Mouse (Mus musculus): Measurements from ENCODE around the gene Coq10a. TPM values are rescaled to one million over a fixed set of nuclear protein-coding genes. Genes with fewer than 3 reads are reported as not detected.

Coq10a gene
- total RNA-seq (2021): 100 to 1,000 TPM; 443 to 454 TPM
- long read RNA-seq, experiment 1, transcript Coq10a-205 (5 exons, 1,307 nt): minor isoform, 36 of 682 reads
- long read RNA-seq, experiment 1, transcript Coq10a-201 (5 exons, 1,421 nt): minor isoform, 16 of 682 reads
- long read RNA-seq, experiment 1, transcript Coq10a-207 (5 exons, 1,434 nt): major isoform, 578 of 682 reads
- long read RNA-seq, experiment 1, partial matches to known transcripts: 25 of 682 reads
- long read RNA-seq, experiment 1, other reads (novel, unspliced or antisense): 27 of 682 reads
- long read RNA-seq, experiment 2, transcript Coq10a-207 (5 exons, 1,434 nt): major isoform, 631 of 734 reads
- long read RNA-seq, experiment 2, transcript Coq10a-201 (5 exons, 1,421 nt): minor isoform, 18 of 734 reads
- long read RNA-seq, experiment 2, transcript Coq10a-205 (5 exons, 1,307 nt): minor isoform, 38 of 734 reads
- long read RNA-seq, experiment 2, partial matches to known transcripts: 14 of 734 reads
- long read RNA-seq, experiment 2, other reads (novel, unspliced or antisense): 32 of 734 reads

- peak; percentile 95 for DNase-seq
Measured at GRCm38 (mm10) chr10:128368402-128369217, at the start of gene Coq10a. TSS of gene Coq10a (minus strand) at chr10:128368997.

- no peak for DNase-seq
Measured at GRCm38 (mm10) chr10:128414848-128415247, 46.1 kb upstream of the Coq10a start.

- DNase-seq: no peak
Measured at GRCm38 (mm10) chr10:128413076-128413475, 44.3 kb upstream of the Coq10a start.

- no peak for DNase-seq
Measured at GRCm38 (mm10) chr10:128412558-128412957, 43.8 kb upstream of the Coq10a start.

GRCm38 (mm10) chr10:128412055-128412381 lies 43.2 kb upstream of the Coq10a start:
- DNase-seq: peak; percentile 32

GRCm38 (mm10) chr10:128411211-128412054 lies 42.6 kb upstream of the Coq10a start, which contains the start of the genes Nabp2 and Rnf41:
TSS of gene Nabp2 (minus strand) at chr10:128411492.
TSS of gene Rnf41 (plus strand) at chr10:128411657.
- DNase-seq: peak; percentile 94

GRCm38 (mm10) chr10:128410560-128410845 lies 41.7 kb upstream of the Coq10a start:
- no peak for DNase-seq

- DNase-seq: peak; percentile 97
Measured at GRCm38 (mm10) chr10:128409692-128410559, 41.1 kb upstream of the Coq10a start.

- no peak for DNase-seq
Measured at GRCm38 (mm10) chr10:128408591-128409535, 40.1 kb upstream of the Coq10a start.

GRCm38 (mm10) chr10:128403931-128404330 lies 35.1 kb upstream of the Coq10a start:
- DNase-seq: no peak

- no peak for DNase-seq
Measured at GRCm38 (mm10) chr10:128401638-128402037, 32.8 kb upstream of the Coq10a start.

- DNase-seq: no peak
Measured at GRCm38 (mm10) chr10:128401056-128401455, 32.3 kb upstream of the Coq10a start, which contains the start of gene Slc39a5. TSS of gene Slc39a5 (minus strand) at chr10:128401229.

- DNase-seq: no peak
Measured at GRCm38 (mm10) chr10:128400338-128400737, 31.5 kb upstream of the Coq10a start.

GRCm38 (mm10) chr10:128397466-128397865 lies 28.7 kb upstream of the Coq10a start:
- DNase-seq: no peak

- no peak for DNase-seq
Measured at GRCm38 (mm10) chr10:128396716-128397264, 28.0 kb upstream of the Coq10a start.

- DNase-seq: no peak
Measured at GRCm38 (mm10) chr10:128396017-128396673, 27.3 kb upstream of the Coq10a start.

GRCm38 (mm10) chr10:128391850-128392249 lies 23.1 kb upstream of the Coq10a start:
- DNase-seq: no peak

GRCm38 (mm10) chr10:128390366-128390765 lies 21.6 kb upstream of the Coq10a start:
- no peak for DNase-seq

- no peak for DNase-seq
Measured at GRCm38 (mm10) chr10:128389570-128389969, 20.8 kb upstream of the Coq10a start.

All from gastrocnemius, postnatal 25 days (tissue).